Mouse (Mus musculus) G1E (cell line): ENCODE results near the gene Abhd12b.

ENCODE experiments used
- CTCF ChIP-seq: IDR thresholded peaks from 2 replicates; pipeline ENCODE4 v1.5.1; 2012; ENCODE audit warnings: low read depth, low read length, inconsistent platforms, mixed read lengths
- POLR2AphosphoS5 ChIP-seq: IDR thresholded peaks from 2 replicates; pipeline ENCODE4 v1.6.1; 2012; ENCODE audit warnings: low read depth, low read length, inconsistent platforms; ENCODE audit not compliant: insufficient replicate concordance

DNA sequence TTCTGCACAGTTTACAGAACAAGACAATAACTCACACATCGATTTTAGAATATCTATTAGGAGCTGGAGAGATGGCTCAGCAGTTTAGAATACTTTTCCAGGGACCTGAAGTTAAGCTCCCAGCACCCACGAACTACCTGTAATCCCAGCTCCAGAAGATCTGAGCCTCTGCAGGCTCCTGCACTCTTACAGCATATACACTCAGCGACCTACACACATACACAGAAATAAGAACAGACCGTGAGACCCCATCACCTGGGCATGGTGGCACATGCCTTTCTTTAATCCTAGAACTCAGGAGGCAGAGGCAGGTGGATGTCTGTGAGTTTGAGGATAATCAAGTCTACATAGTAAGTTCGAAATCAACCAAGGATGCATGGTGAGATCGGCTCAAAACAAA lies 8.4 kb upstream of the Abhd12b start:
- no peak for TF ChIP-seq CTCF
- no peak for TF ChIP-seq POLR2AphosphoS5
